In the genomic region with DNA sequence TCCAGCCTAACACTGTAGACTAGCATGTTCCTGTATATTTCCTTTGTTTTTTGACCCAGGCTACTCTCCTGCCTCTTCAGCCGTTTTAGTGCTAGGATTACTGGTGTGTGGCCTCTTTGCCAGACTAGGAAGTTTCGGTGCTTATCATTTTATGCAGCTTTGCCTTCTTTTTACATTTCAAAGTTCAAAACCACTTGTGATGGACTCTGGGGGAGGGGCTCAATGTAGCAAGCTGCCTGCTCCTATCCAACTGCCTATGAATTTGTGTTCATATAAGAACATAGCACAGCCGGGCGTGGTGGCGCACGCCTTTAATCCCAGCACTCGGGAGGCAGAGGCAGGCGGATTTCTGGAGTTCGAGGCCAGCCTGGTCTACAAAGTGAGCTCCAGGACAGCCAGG, we compare ENCODE assay signal across 10 mouse cellular contexts.
"Had no signal": no experiment of that assay in that cellular context is flagged by ENCODE, and none has a peak within 500 bp of the region (broad histone marks: within the 10 kb centered on the region; RNA-seq: fewer than 3 reads in every experiment).

No protein-coding gene starts in this region.

- ATAC-seq: midbrain, embryonic 13.5 days had no signal

- H3K27ac ChIP-seq: liver, embryonic 14.5 days; midbrain, embryonic 13.5 days; neural tube, embryonic 15.5 days; stomach, embryonic 15.5 days had no signal

- DNase-seq: kidney, adult 2 months; kidney, postnatal 14 days; left cerebral cortex, postnatal 4 days; lung, adult 18-20 months had no signal

- H3K27me3 ChIP-seq: kidney, embryonic 15.5 days; limb, embryonic 13.5 days; midbrain, embryonic 13.5 days; neural tube, embryonic 15.5 days; stomach, embryonic 15.5 days had no signal

- H3K9me3 ChIP-seq: kidney, embryonic 15.5 days; limb, embryonic 13.5 days; midbrain, embryonic 13.5 days; neural tube, embryonic 15.5 days; stomach, embryonic 15.5 days had no signal

- H3K9ac ChIP-seq: kidney, embryonic 15.5 days; liver, embryonic 14.5 days; neural tube, embryonic 15.5 days; stomach, embryonic 15.5 days had no signal

- H3K4me3 ChIP-seq: midbrain, embryonic 13.5 days; neural tube, embryonic 15.5 days; stomach, embryonic 15.5 days had no signal

- H3K4me2 ChIP-seq: stomach, embryonic 15.5 days had no signal

- H3K36me3 ChIP-seq: neural tube, embryonic 15.5 days; stomach, embryonic 15.5 days had no signal
